Mouse (Mus musculus): Measurements from ENCODE around the gene Lbx2. TPM values are rescaled to one million over a fixed set of nuclear protein-coding genes. Genes with fewer than 3 reads are reported as not detected.
A peak's percentile ranks its signal among the peaks of the same experiment; 100 is the strongest.

Gene Lbx2
- polyA plus RNA-seq, 2 experiments: 0.52 to 0.54 TPM

DNA sequence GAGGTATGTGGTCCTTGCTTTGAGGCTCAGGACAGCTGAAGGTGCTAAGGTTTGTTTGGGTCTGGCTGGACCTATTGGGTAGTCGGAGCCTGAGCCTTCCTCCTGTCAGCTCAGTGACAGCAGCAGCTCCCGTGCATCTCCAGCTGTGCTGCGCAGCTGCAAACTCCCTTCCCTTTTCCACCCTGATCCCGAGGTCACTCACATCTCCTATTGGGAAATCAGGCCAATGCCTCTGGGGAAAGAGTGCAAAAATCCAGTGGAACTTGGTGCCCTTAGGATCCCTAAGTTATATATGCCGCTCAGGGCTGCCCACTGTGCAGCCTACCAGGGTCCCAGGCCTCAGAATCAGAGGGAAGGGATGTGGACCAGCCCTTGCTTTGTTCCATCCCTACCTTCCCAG lies 2.7 kb upstream of the Lbx2 start:
- WGBS: 29% methylated on average over 5 of the region's 5 CpGs
- ATAC-seq (ENCODE audit: low FRiP score, low read depth): no peak

GRCm38 (mm10) chr6:83084477-83084876 lies 1.7 kb upstream of the Lbx2 start:
- no peak for DNase-seq (ENCODE audit: low spot score)
- no peak overlapping the region for H3K4me2 ChIP-seq (replicated peaks; ENCODE audit: low read depth, low read length, severe bottlenecking)
- 6% methylated on average over 6 of the region's 6 CpGs for WGBS
- peaks cover 8% of the 10 kb centered on the region; the same call in 1 of the 2 replicates for H3K4me1 ChIP-seq (ENCODE audit: control insufficient read depth, insufficient read depth, low read length)
- no peaks in the 10 kb centered on the region for H3K9me3 ChIP-seq (ENCODE audit: control insufficient read depth, low read length)
- H3K4me3 ChIP-seq (replicated peaks; ENCODE audit: low read length): no peak overlapping the region
- peaks cover 60% of the 10 kb centered on the region for H3K27me3 ChIP-seq (ENCODE audit: control insufficient read depth, insufficient read depth, low read length)
- ATAC-seq (ENCODE audit: low FRiP score, low read depth): no peak
- no peak for TF ChIP-seq POLR2A (IDR thresholded peaks at IDR 0.05; ENCODE audit: borderline replicate concordance, extremely low read depth, insufficient read depth, insufficient read length)
- H3K36me3 ChIP-seq (ENCODE audit: control insufficient read depth, insufficient read depth, low read length): peaks cover 26% of the 10 kb centered on the region
- no peak overlapping the region for H3K27ac ChIP-seq (replicated peaks; ENCODE audit: low read depth, low read length)
- H3K9ac ChIP-seq (ENCODE audit: low read depth, low read length, severe bottlenecking): no peak overlapping the region

More for the DNA sequence above, 2.7 kb upstream of the Lbx2 start:
- Histone ChIP-seq H3K9me3 (ENCODE audit: control insufficient read depth, low read length) (no peaks in the 10 kb centered on the region), H3K4me1 (ENCODE audit: control insufficient read depth, insufficient read depth, low read length) (peaks cover 12% of the 10 kb centered on the region; the same call in 1 of the 2 replicates), H3K9ac (ENCODE audit: low read depth, low read length, severe bottlenecking) (peak overlapping the region; percentile 2; the same call in 1 of the 2 replicates), H3K36me3 (ENCODE audit: control insufficient read depth, insufficient read depth, low read length) (peaks cover 26% of the 10 kb centered on the region), H3K27me3 (ENCODE audit: control insufficient read depth, insufficient read depth, low read length) (peaks cover 52% of the 10 kb centered on the region), H3K4me3 (replicated peaks; ENCODE audit: low read length) (no peak overlapping the region), H3K4me2 (replicated peaks; ENCODE audit: low read depth, low read length, severe bottlenecking) (no peak overlapping the region), H3K27ac (replicated peaks; ENCODE audit: low read depth, low read length) (no peak overlapping the region)
- DNase-seq (ENCODE audit: low spot score): no peak
- TF ChIP-seq POLR2A (IDR thresholded peaks at IDR 0.05; ENCODE audit: borderline replicate concordance, extremely low read depth, insufficient read depth, insufficient read length): no peak

- Histone ChIP-seq H3K4me2 (replicated peaks; ENCODE audit: low read depth, low read length, severe bottlenecking) (peak overlapping the region; percentile 25), H3K9me3 (ENCODE audit: control insufficient read depth, low read length) (no peaks in the 10 kb centered on the region), H3K27me3 (ENCODE audit: control insufficient read depth, insufficient read depth, low read length) (peaks cover 60% of the 10 kb centered on the region), H3K4me1 (ENCODE audit: control insufficient read depth, insufficient read depth, low read length) (peaks cover 8% of the 10 kb centered on the region; the same call in 1 of the 2 replicates), H3K9ac (ENCODE audit: low read depth, low read length, severe bottlenecking) (peak overlapping the region; percentile 9; the same call in 1 of the 2 replicates), H3K4me3 (replicated peaks; ENCODE audit: low read length) (peak overlapping the region; percentile 11), H3K27ac (replicated peaks; ENCODE audit: low read depth, low read length) (no peak overlapping the region), H3K36me3 (ENCODE audit: control insufficient read depth, insufficient read depth, low read length) (no peaks in the 10 kb centered on the region; the same call in 1 of the 2 replicates)
- ATAC-seq (ENCODE audit: low FRiP score, low read depth) (no peak), DNase-seq (ENCODE audit: low spot score) (no peak)
- 1% methylated on average over 47 of the region's 47 CpGs for WGBS
- TF ChIP-seq POLR2A (IDR thresholded peaks at IDR 0.05; ENCODE audit: borderline replicate concordance, extremely low read depth, insufficient read depth, insufficient read length): no peak
Observed at GRCm38 (mm10) chr6:83087205-83087925, 1.2 kb downstream of the Lbx2 start.

DNA sequence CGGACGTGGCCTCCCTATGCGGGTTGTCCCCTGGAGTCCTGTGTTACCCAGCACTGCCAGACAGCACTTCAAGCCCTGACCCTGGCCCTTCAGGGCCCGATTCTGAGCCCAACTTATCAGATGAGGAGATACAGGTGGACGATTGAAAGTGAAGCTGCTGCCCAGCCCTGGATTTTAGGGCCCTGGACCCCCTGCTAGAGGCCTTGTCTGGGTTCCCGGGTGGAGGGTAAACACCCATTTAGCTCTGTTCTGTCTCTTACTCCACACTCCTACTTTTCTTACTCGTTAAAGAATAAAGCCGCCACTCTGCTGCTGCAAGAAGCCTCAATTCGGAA lies 1.7 kb downstream of the Lbx2 start:
- Histone ChIP-seq H3K4me2 (replicated peaks; ENCODE audit: low read depth, low read length, severe bottlenecking) (peak overlapping the region; percentile 25; the same call in 1 of the 2 replicates), H3K27me3 (ENCODE audit: control insufficient read depth, insufficient read depth, low read length) (peaks cover 60% of the 10 kb centered on the region), H3K36me3 (ENCODE audit: control insufficient read depth, insufficient read depth, low read length) (no peaks in the 10 kb centered on the region), H3K4me3 (replicated peaks; ENCODE audit: low read length) (peak overlapping the region; percentile 11), H3K4me1 (ENCODE audit: control insufficient read depth, insufficient read depth, low read length) (peaks cover 8% of the 10 kb centered on the region; the same call in 1 of the 2 replicates), H3K9me3 (ENCODE audit: control insufficient read depth, low read length) (no peaks in the 10 kb centered on the region), H3K27ac (replicated peaks; ENCODE audit: low read depth, low read length) (no peak overlapping the region), H3K9ac (ENCODE audit: low read depth, low read length, severe bottlenecking) (no peak overlapping the region; the same call in 1 of the 2 replicates)
- ATAC-seq (ENCODE audit: low FRiP score, low read depth) (no peak), DNase-seq (ENCODE audit: low spot score) (no peak)
- TF ChIP-seq POLR2A (IDR thresholded peaks at IDR 0.05; ENCODE audit: borderline replicate concordance, extremely low read depth, insufficient read depth, insufficient read length): no peak
- WGBS: 10% methylated on average over 9 of the region's 9 CpGs

GRCm38 (mm10) chr6:83092416-83093127 lies 6.4 kb downstream of the Lbx2 start:
- DNase-seq (ENCODE audit: low spot score) (no peak), ATAC-seq (ENCODE audit: low FRiP score, low read depth) (no peak)
- no peaks in the 10 kb centered on the region for H3K36me3 ChIP-seq (ENCODE audit: control insufficient read depth, insufficient read depth, low read length)
- 43% methylated on average over 6 of the region's 6 CpGs for WGBS
- H3K4me3 ChIP-seq (replicated peaks; ENCODE audit: low read length): no peak overlapping the region
- H3K27me3 ChIP-seq (ENCODE audit: control insufficient read depth, insufficient read depth, low read length): peaks cover 17% of the 10 kb centered on the region
- H3K27ac ChIP-seq (replicated peaks; ENCODE audit: low read depth, low read length): no peak overlapping the region
- no peaks in the 10 kb centered on the region for H3K9me3 ChIP-seq (ENCODE audit: control insufficient read depth, low read length)
- no peak overlapping the region for H3K9ac ChIP-seq (ENCODE audit: low read depth, low read length, severe bottlenecking)
- H3K4me1 ChIP-seq (ENCODE audit: control insufficient read depth, insufficient read depth, low read length): no peaks in the 10 kb centered on the region
- H3K4me2 ChIP-seq (replicated peaks; ENCODE audit: low read depth, low read length, severe bottlenecking): no peak overlapping the region
- TF ChIP-seq POLR2A (IDR thresholded peaks at IDR 0.05; ENCODE audit: borderline replicate concordance, extremely low read depth, insufficient read depth, insufficient read length): no peak

Data from limb, embryonic 14.5 days (tissue).